Mouse (Mus musculus): ENCODE data around the gene Sox12. TPM values are rescaled to one million over a fixed set of nuclear protein-coding genes. Genes with fewer than 3 reads are reported as not detected.

Sox12 gene
- polyA plus RNA-seq, 1 experiment, result 17.0 TPM

GRCm38 (mm10) chr2:152409781-152410180 is 11.9 kb upstream of the Sox12 start:
- TF ChIP-seq CTCF (IDR thresholded peaks at IDR 0.05; ENCODE audit: extremely low read depth, insufficient read depth, low read length) (no peak), POLR2A (IDR thresholded peaks at IDR 0.05; ENCODE audit: extremely low read depth, insufficient read depth, low read length) (no peak)
- H3K4me3 ChIP-seq (ENCODE audit: insufficient read depth, low read length), result no peak overlapping the region
- H3K27ac ChIP-seq (ENCODE audit: insufficient read depth, low read length), result no peak overlapping the region
- peaks cover 6% of the 10 kb centered on the region for H3K4me1 ChIP-seq (ENCODE audit: control insufficient read depth, insufficient read depth, low read length)

DNA sequence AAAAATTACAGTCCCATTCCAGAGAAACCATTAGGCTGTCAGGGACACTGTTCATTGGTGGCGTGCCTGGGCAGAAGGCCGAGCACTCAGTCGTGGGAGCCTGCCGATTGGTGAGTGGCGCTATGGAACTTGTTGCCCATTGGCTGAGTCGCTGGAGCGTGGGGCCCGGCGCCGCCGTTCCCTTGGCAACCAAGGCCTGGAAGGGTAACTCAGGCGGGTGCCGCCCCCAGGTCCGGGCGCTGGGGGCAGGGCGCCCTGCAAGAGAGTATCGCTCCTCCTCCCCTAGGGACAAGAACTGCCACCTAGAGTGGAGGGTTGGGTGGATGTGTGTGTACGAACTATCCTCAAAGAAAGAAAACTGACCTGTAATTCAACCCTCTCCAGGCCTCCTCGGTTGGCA is 8.3 kb upstream of the Sox12 start:
- Histone ChIP-seq H3K4me1 (ENCODE audit: control insufficient read depth, insufficient read depth, low read length) (peaks cover 3% of the 10 kb centered on the region; the same call in 1 of the 2 replicates), H3K27ac (ENCODE audit: insufficient read depth, low read length) (0 out of 2 replicates have a peak overlapping the region, but pooled peaks have one; percentile 3)

GRCm38 (mm10) chr2:152399122-152399542 is 1.3 kb upstream of the Sox12 start:
- 0 out of 2 replicates have a peak, but pooled peaks cover 1% of the 10 kb centered on the region for H3K4me1 ChIP-seq (ENCODE audit: control insufficient read depth, insufficient read depth, low read length)
- TF ChIP-seq POLR2A (IDR thresholded peaks at IDR 0.05; ENCODE audit: extremely low read depth, insufficient read depth, low read length) (no peak), CTCF (IDR thresholded peaks at IDR 0.05; ENCODE audit: extremely low read depth, insufficient read depth, low read length) (no peak)
- H3K4me3 ChIP-seq (ENCODE audit: insufficient read depth, low read length), result peak overlapping the region; percentile 86
- H3K27ac ChIP-seq (ENCODE audit: insufficient read depth, low read length), result peak overlapping the region; percentile 6; the same call in 1 of the 2 replicates

More for the DNA sequence above, 8.3 kb upstream of the Sox12 start:
- H3K4me3 ChIP-seq (ENCODE audit: insufficient read depth, low read length), result peak overlapping the region; percentile 33
- TF ChIP-seq POLR2A (IDR thresholded peaks at IDR 0.05; ENCODE audit: extremely low read depth, insufficient read depth, low read length) (0 out of 2 replicates have a peak, but pooled peaks have one; percentile 34), CTCF (IDR thresholded peaks at IDR 0.05; ENCODE audit: extremely low read depth, insufficient read depth, low read length) (no peak)

GRCm38 (mm10) chr2:152398691-152399090 is 828 bp upstream of the Sox12 start:
- Histone ChIP-seq H3K27ac (ENCODE audit: insufficient read depth, low read length) (peak overlapping the region; percentile 40), H3K4me1 (ENCODE audit: control insufficient read depth, insufficient read depth, low read length) (0 out of 2 replicates have a peak, but pooled peaks cover 1% of the 10 kb centered on the region), H3K4me3 (ENCODE audit: insufficient read depth, low read length) (peak overlapping the region; percentile 86)
- TF ChIP-seq POLR2A (IDR thresholded peaks at IDR 0.05; ENCODE audit: extremely low read depth, insufficient read depth, low read length), result peak; percentile 25; the same call in 1 of the 2 replicates
- no peak for TF ChIP-seq CTCF (IDR thresholded peaks at IDR 0.05; ENCODE audit: extremely low read depth, insufficient read depth, low read length)

- Histone ChIP-seq H3K27ac (ENCODE audit: insufficient read depth, low read length) (peak overlapping the region; percentile 94), H3K4me1 (ENCODE audit: control insufficient read depth, insufficient read depth, low read length) (0 out of 2 replicates have a peak, but pooled peaks cover 1% of the 10 kb centered on the region), H3K4me3 (ENCODE audit: insufficient read depth, low read length) (peak overlapping the region; percentile 86)
- TF ChIP-seq POLR2A (IDR thresholded peaks at IDR 0.05; ENCODE audit: extremely low read depth, insufficient read depth, low read length) (0 out of 2 replicates have a peak, but pooled peaks have one; percentile 37), CTCF (IDR thresholded peaks at IDR 0.05; ENCODE audit: extremely low read depth, insufficient read depth, low read length) (no peak)
Measured at GRCm38 (mm10) chr2:152397004-152397589, 766 bp downstream of the Sox12 start.

- peak overlapping the region; percentile 86 for H3K4me3 ChIP-seq (ENCODE audit: insufficient read depth, low read length)
- 0 out of 2 replicates have a peak, but pooled peaks cover 1% of the 10 kb centered on the region for H3K4me1 ChIP-seq (ENCODE audit: control insufficient read depth, insufficient read depth, low read length)
- peak overlapping the region; percentile 94 for H3K27ac ChIP-seq (ENCODE audit: insufficient read depth, low read length)
- TF ChIP-seq CTCF (IDR thresholded peaks at IDR 0.05; ENCODE audit: extremely low read depth, insufficient read depth, low read length) (no peak), POLR2A (IDR thresholded peaks at IDR 0.05; ENCODE audit: extremely low read depth, insufficient read depth, low read length) (peak; percentile 31; the same call in 1 of the 2 replicates)
Measured at GRCm38 (mm10) chr2:152396110-152397003, 1.5 kb downstream of the Sox12 start.

- H3K4me1 ChIP-seq (ENCODE audit: control insufficient read depth, insufficient read depth, low read length), result 0 out of 2 replicates have a peak, but pooled peaks cover 1% of the 10 kb centered on the region
- peak overlapping the region; percentile 11; the same call in 1 of the 2 replicates for H3K27ac ChIP-seq (ENCODE audit: insufficient read depth, low read length)
- TF ChIP-seq CTCF (IDR thresholded peaks at IDR 0.05; ENCODE audit: extremely low read depth, insufficient read depth, low read length), result no peak
- TF ChIP-seq POLR2A (IDR thresholded peaks at IDR 0.05; ENCODE audit: extremely low read depth, insufficient read depth, low read length), result no peak
- H3K4me3 ChIP-seq (ENCODE audit: insufficient read depth, low read length), result peak overlapping the region; percentile 86
Measured at GRCm38 (mm10) chr2:152395271-152395920, 2.5 kb downstream of the Sox12 start.

DNA sequence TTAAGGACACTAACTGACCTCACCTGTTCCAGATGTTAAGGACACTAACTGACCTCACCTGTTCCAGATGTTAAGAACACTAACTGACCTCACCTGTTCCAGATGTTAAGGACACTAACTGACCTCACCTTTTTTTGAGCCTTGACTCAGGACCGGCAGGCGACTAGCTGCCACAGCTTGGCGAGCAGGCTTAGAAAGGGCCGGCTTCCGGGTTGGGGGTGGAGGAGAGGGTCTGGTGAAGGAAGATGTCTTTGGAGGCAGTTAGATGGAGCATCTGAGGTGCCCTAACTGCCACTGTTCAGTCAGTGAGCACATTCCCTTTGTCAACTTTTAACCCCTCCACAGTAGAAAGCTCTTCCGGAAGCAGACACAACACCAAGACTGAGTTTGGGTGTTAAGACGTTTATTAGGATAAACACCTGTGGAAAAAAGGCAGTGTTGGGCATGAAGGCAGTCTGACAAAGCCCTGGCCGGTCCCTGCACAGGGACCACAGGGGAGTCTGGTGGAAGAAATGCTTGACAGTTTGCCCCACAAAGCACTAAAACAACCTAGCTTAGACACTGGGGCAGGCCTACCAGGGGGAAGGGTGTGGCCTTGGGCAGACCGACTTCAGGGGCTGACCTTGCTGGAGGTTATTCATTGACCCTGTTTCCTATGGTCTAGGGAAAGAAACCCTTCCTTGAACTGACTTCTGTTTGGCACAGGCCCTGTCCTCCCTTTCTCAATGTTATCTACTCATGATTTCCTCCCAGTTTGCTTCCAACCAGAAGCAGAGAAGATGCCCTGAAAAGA is 4.4 kb downstream of the Sox12 start:
- Histone ChIP-seq H3K4me3 (ENCODE audit: insufficient read depth, low read length) (no peak overlapping the region), H3K27ac (ENCODE audit: insufficient read depth, low read length) (no peak overlapping the region), H3K4me1 (ENCODE audit: control insufficient read depth, insufficient read depth, low read length) (0 out of 2 replicates have a peak, but pooled peaks cover 1% of the 10 kb centered on the region)
- no peak for TF ChIP-seq CTCF (IDR thresholded peaks at IDR 0.05; ENCODE audit: extremely low read depth, insufficient read depth, low read length)
- TF ChIP-seq POLR2A (IDR thresholded peaks at IDR 0.05; ENCODE audit: extremely low read depth, insufficient read depth, low read length), result no peak

Data from cortical plate, adult 2 months (tissue).